Mouse (Mus musculus) left cerebral cortex, postnatal 36 days (tissue): ENCODE data around the gene Lig1. TPM values are rescaled to one million over a fixed set of nuclear protein-coding genes. Genes with fewer than 3 reads are reported as not detected.
"Not testable (repeated sequence)": the region's sequence is repeated elsewhere in the genome, so short reads cannot be mapped to it uniquely, and the experiment has no call there.

Experiments used
- DNase-seq, 2 experiments: peaks; one replicate each; pipeline ENCODE4 v3.0.0; 2021 to 2022; ENCODE audit warnings: low spot score in 2 of 2, mixed read lengths in 1 of 2
- intact Hi-C: fragments of 180-260 bp; cut with DNase I; formaldehyde crosslinking; loops from one replicate; pipeline ENCODE4 v1.15.1; 2025
- total RNA-seq, 2 experiments: library from RNA; stranded (reverse); gene quantifications; 2 replicates each; pipeline ENCODE4 v1.2.3; 2021

Lig1 gene
- 1 to 10 TPM; 7.0 to 7.8 TPM for total RNA-seq

GRCm38 (mm10) chr7:13277081-13277480, at the start of gene Lig1:
Gene Lig1 (plus strand): TSS chr7:13277283.
- intact Hi-C loops = loop anchor here (5.0 kb wide), 2 partner anchors 225 to 380 kb away; partner anchors contain the start of genes Mzf1 and Zscan22
- DNase-seq = no peak

- DNase-seq = peak; percentile 9 to 25
- intact Hi-C loops = no loop called here
Measured at GRCm38 (mm10) chr7:13260746-13261700, 16.1 kb upstream of the Lig1 start.

GRCm38 (mm10) chr7:13263851-13264250, 13.2 kb upstream of the Lig1 start:
- intact Hi-C loops = no loop called here

GRCm38 (mm10) chr7:13264396-13264795, 12.7 kb upstream of the Lig1 start:
- no peak for DNase-seq
- intact Hi-C loops = no loop called here

More at GRCm38 (mm10) chr7:13263851-13264250, 13.2 kb upstream of the Lig1 start:
- peak in 1 of 2 experiments; percentile 14 for DNase-seq

- intact Hi-C loops = no loop called here
- DNase-seq = no peak
Measured at GRCm38 (mm10) chr7:13268749-13269260, 8.3 kb upstream of the Lig1 start.

GRCm38 (mm10) chr7:13269394-13269793, 7.7 kb upstream of the Lig1 start:
- intact Hi-C loops = no loop called here
- DNase-seq = no peak

GRCm38 (mm10) chr7:13271704-13272103, 5.4 kb upstream of the Lig1 start:
- no peak for DNase-seq
- intact Hi-C loops = no loop called here

- DNase-seq = no peak
- intact Hi-C loops = loop anchor here (5.0 kb wide), 2 partner anchors 226 to 381 kb away; partner anchors contain the start of genes Mzf1 and Zscan22
Measured at GRCm38 (mm10) chr7:13277833-13278232, 750 bp downstream of the Lig1 start.

GRCm38 (mm10) chr7:13278308-13278891, 1.3 kb downstream of the Lig1 start, which contains the start of gene Zswim9:
Gene Zswim9 (minus strand): TSS chr7:13278721.
- peak; percentile 94 for DNase-seq
- intact Hi-C loops = loop anchor here (5.0 kb wide), 2 partner anchors 226 to 381 kb away; partner anchors contain the start of genes Mzf1 and Zscan22

GRCm38 (mm10) chr7:13278957-13279356, 1.9 kb downstream of the Lig1 start:
- DNase-seq = not testable (repeated sequence)
- intact Hi-C loops = loop anchor here (5.0 kb wide), 2 partner anchors 227 to 382 kb away; partner anchors contain the start of genes Mzf1 and Zscan22

- no peak for DNase-seq
Measured at GRCm38 (mm10) chr7:13288621-13289020, 11.5 kb downstream of the Lig1 start.

GRCm38 (mm10) chr7:13290041-13290675, 13.1 kb downstream of the Lig1 start:
- intact Hi-C loops = no loop called here

More at GRCm38 (mm10) chr7:13288621-13289020, 11.5 kb downstream of the Lig1 start:
- intact Hi-C loops = loop anchor here (2.0 to 5.0 kb wide), 2 partner anchors 222 to 1029 kb away; no protein-coding TSS in a partner anchor

GRCm38 (mm10) chr7:13291370-13291769, 14.3 kb downstream of the Lig1 start:
- no peak for DNase-seq
- intact Hi-C loops = no loop called here

More at GRCm38 (mm10) chr7:13290041-13290675, 13.1 kb downstream of the Lig1 start:
- no peak for DNase-seq

GRCm38 (mm10) chr7:13293878-13294855, 17.1 kb downstream of the Lig1 start:
- intact Hi-C loops = no loop called here
- no peak for DNase-seq

GRCm38 (mm10) chr7:13295256-13295655, 18.2 kb downstream of the Lig1 start:
- intact Hi-C loops = no loop called here
- DNase-seq = no peak

- DNase-seq = no peak
- intact Hi-C loops = no loop called here
Measured at GRCm38 (mm10) chr7:13297636-13298035, 20.6 kb downstream of the Lig1 start.

- intact Hi-C loops = no loop called here
- no peak for DNase-seq
Measured at GRCm38 (mm10) chr7:13298821-13299220, 21.7 kb downstream of the Lig1 start.

GRCm38 (mm10) chr7:13301643-13302042, 24.6 kb downstream of the Lig1 start:
- intact Hi-C loops = no loop called here
- DNase-seq = no peak
